Mouse (Mus musculus): ENCODE measurements around the gene Fam219a. TPM values are rescaled to one million over a fixed set of nuclear protein-coding genes. Genes with fewer than 3 reads are reported as not detected.

Gene Fam219a
- polyA plus RNA-seq, 1 experiment from 2014 or later, result 2.9 TPM

- Histone ChIP-seq H3K27ac (no peak overlapping the region), H3K27me3 (ENCODE audit: insufficient read depth, low read length) (no peaks in the 10 kb centered on the region), H3K36me3 (ENCODE audit: insufficient read depth, low read length) (no peaks in the 10 kb centered on the region), H3K4me2 (ENCODE audit: low read length) (no peak overlapping the region), H3K4me3 (replicated peaks; ENCODE audit: low read depth, low read length) (no peak overlapping the region), H3K9ac (ENCODE audit: low read depth, low read length) (no peak overlapping the region), H3K4me1 (replicated peaks; ENCODE audit: insufficient read depth, low read length) (no peaks in the 10 kb centered on the region), H3K9me3 (replicated peaks; ENCODE audit: low read length) (no peaks in the 10 kb centered on the region)
- no peak for TF ChIP-seq CTCF (IDR thresholded peaks at IDR 0.05; ENCODE audit: low read depth)
- WGBS, result 69% methylated on average over 10 of the region's 10 CpGs
- DNase-seq (ENCODE audit: low spot score), result no peak
- no peak for ATAC-seq (replicated peaks; ENCODE audit: low FRiP score, low read depth)
Observed at GRCm38 (mm10) chr4:41469199-41469598, 100.1 kb downstream of the Fam219a start.

- no peak overlapping the region for H3K4me2 ChIP-seq (ENCODE audit: low read length)
- DNase-seq (ENCODE audit: low spot score), result peak; percentile 83
Observed at GRCm38 (mm10) chr4:41468396-41469080, 100.8 kb downstream of the Fam219a start.

More at GRCm38 (mm10) chr4:41468396-41469080, 100.8 kb downstream of the Fam219a start:
- Histone ChIP-seq H3K9me3 (replicated peaks; ENCODE audit: low read length) (no peaks in the 10 kb centered on the region), H3K27me3 (ENCODE audit: insufficient read depth, low read length) (no peaks in the 10 kb centered on the region), H3K4me3 (replicated peaks; ENCODE audit: low read depth, low read length) (no peak overlapping the region), H3K36me3 (ENCODE audit: insufficient read depth, low read length) (no peaks in the 10 kb centered on the region), H3K27ac (no peak overlapping the region), H3K9ac (ENCODE audit: low read depth, low read length) (no peak overlapping the region), H3K4me1 (replicated peaks; ENCODE audit: insufficient read depth, low read length) (0 out of 2 replicates have a peak, but pooled peaks cover 2% of the 10 kb centered on the region)
- peak; percentile 89 for TF ChIP-seq CTCF (IDR thresholded peaks at IDR 0.05; ENCODE audit: low read depth)
- 56% methylated on average over 17 of the region's 17 CpGs for WGBS
- no peak for ATAC-seq (replicated peaks; ENCODE audit: low FRiP score, low read depth)

Other genes starting within 250 kb of the Fam219a start
- 53.7 and 54.8 TPM in 2 replicates for gene Ubap1, start 220.5 kb downstream of the Fam219a start, polyA plus RNA-seq (2015; fragmentation: Nextera tagmentation; extraction: Ambion mirVana)
- gene Kif24, start 104.7 kb downstream of the Fam219a start, polyA plus RNA-seq (2015; fragmentation: Nextera tagmentation; extraction: Ambion mirVana), result 2.0 and 2.4 TPM in 2 replicates
- gene Nudt2, start 104.4 kb downstream of the Fam219a start, polyA plus RNA-seq (2015; fragmentation: Nextera tagmentation; extraction: Ambion mirVana), result 57.2 and 61.7 TPM in 2 replicates
- gene AI464131, start 66.5 kb downstream of the Fam219a start, polyA plus RNA-seq (2015; fragmentation: Nextera tagmentation; extraction: Ambion mirVana), result 5.3 and 6.1 TPM in 2 replicates
- gene 1110017D15Rik, start 52.2 kb downstream of the Fam219a start, polyA plus RNA-seq (2015; fragmentation: Nextera tagmentation; extraction: Ambion mirVana), result 0.43 and 0.68 TPM in 2 replicates
- 1.3 and 2.0 TPM in 2 replicates for gene Dnaic1, start 237 bp upstream of the Fam219a start, polyA plus RNA-seq (2015; fragmentation: Nextera tagmentation; extraction: Ambion mirVana)
- 20.2 and 23.9 TPM in 2 replicates for gene Enho, start 70.8 kb upstream of the Fam219a start, polyA plus RNA-seq (2015; fragmentation: Nextera tagmentation; extraction: Ambion mirVana)
- gene Cntfr, start 127.6 kb upstream of the Fam219a start, polyA plus RNA-seq (2015; fragmentation: Nextera tagmentation; extraction: Ambion mirVana), result 8.6 and 8.7 TPM in 2 replicates
- 157 and 159 TPM in 2 replicates for gene Il11ra1, start 130.5 kb upstream of the Fam219a start, polyA plus RNA-seq (2015; fragmentation: Nextera tagmentation; extraction: Ambion mirVana)
- 63.3 and 65.2 TPM in 2 replicates for gene Rpp25l, start 144.0 kb upstream of the Fam219a start, polyA plus RNA-seq (2015; fragmentation: Nextera tagmentation; extraction: Ambion mirVana)
- gene Dctn3, start 153.6 kb upstream of the Fam219a start, polyA plus RNA-seq (2015; fragmentation: Nextera tagmentation; extraction: Ambion mirVana), result 152 and 154 TPM in 2 replicates
- gene Arid3c, start 161.6 kb upstream of the Fam219a start, polyA plus RNA-seq (2015; fragmentation: Nextera tagmentation; extraction: Ambion mirVana), result 0.08 and 0.14 TPM in 2 replicates
- 72.1 and 75.2 TPM in 2 replicates for gene Galt, start 185.7 kb upstream of the Fam219a start, polyA plus RNA-seq (2015; fragmentation: Nextera tagmentation; extraction: Ambion mirVana)
- gene Sigmar1, start 186.6 kb upstream of the Fam219a start, polyA plus RNA-seq (2015; fragmentation: Nextera tagmentation; extraction: Ambion mirVana), result 58.4 and 64.4 TPM in 2 replicates
- 39.1 and 42.1 TPM in 2 replicates for gene Ccl27a, start 204.7 kb upstream of the Fam219a start, polyA plus RNA-seq (2015; fragmentation: Nextera tagmentation; extraction: Ambion mirVana)

Measured in kidney, postnatal 0 days (tissue).